Mouse (Mus musculus) CH12F3 (cell line): ENCODE measurements around the gene Gm21440.
"Not testable (repeated sequence)": the region's sequence is repeated elsewhere in the genome, so short reads cannot be mapped to it uniquely, and the experiment has no call there.

Source experiments
- in situ Hi-C: fragments of 300-500 bp; cut with MboI; formaldehyde crosslinking; loops from 2 replicates; pipeline ENCODE4 v1.14.3; 2020; ENCODE audit warnings: low sequenced_read_pairs

Gene Gm21440

DNA sequence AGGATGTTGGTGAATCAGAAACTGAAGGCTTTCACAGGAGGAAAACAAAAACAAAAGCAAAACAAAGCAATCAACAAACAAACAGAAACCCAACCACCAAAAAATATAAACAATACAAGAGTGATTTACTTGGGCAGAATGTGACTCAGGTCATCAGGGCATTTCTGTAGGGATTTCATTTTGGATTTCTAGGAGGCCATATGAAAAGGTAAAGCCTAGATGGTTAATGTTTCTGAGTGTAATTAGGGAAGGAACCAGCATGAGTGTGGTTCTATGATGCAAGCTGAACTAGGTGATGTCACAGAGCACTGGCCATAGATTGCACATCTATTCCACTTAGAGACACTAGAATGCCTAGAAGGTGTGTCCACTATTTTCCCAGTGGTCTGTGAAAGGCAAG, at the start of gene Gm21440, which contains the start of gene Gm21454:
TSS of gene Gm21440 (plus strand) at position 301 of the 400 bp plus-strand sequence.
TSS of gene Gm21454 (plus strand) at position 352 of the 400 bp plus-strand sequence.
- in situ Hi-C loops: not testable (repeated sequence)

DNA sequence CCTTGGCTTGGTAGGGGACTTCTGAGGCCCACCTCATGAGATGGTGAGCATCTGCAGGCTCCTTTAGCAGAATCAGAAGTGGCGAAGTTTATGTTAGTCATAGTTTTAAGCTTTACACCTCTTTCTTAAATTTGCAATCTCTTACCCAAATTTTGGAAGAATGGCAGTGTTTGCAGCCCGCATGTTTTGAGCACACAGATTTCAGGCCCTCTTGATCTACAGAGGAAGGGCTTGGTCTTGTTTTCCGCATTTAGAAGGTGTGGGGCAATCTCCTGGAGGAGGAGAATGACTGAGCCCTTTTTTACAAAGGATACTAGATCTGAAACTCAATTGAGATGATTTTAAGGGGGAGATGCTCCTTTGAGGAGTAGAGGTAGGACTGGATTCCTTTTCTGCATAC, 28.4 kb upstream of the Gm21440 start, which contains the start of gene Gm21828:
TSS of gene Gm21828 (minus strand) at position 101 of the 400 bp plus-strand sequence.
- in situ Hi-C loops: not testable (repeated sequence)
